Mouse (Mus musculus) kidney, adult 2 months (tissue): ENCODE measurements around the gene Hist1h2bb.

Experiments used
- CTCF ChIP-seq: fragments of 200-500 bp; conservative IDR thresholded peaks from 2 replicates; pipeline ENCODE4 v1.5.1; 2011; ENCODE audit warnings: low read depth, mild to moderate bottlenecking, control low read depth, low read length, moderate library complexity, mixed read lengths; ENCODE audit not compliant: insufficient read depth, insufficient read length
- POLR2A ChIP-seq: fragments of 200-500 bp; IDR thresholded peaks from one replicate; pipeline ENCODE4 v1.6.1; 2011; ENCODE audit warnings: low read depth, low read length, control low read depth

- TF ChIP-seq POLR2A (no peak), CTCF (no peak)
Measured at GRCm38 (mm10) chr13:23757211-23757773, 10.8 kb downstream of the Hist1h2bb start.
